Mouse (Mus musculus) heart, embryonic 15.5 days (tissue): Measurements from ENCODE around the gene Mptx2. TPM values are rescaled to one million over a fixed set of nuclear protein-coding genes. Genes with fewer than 3 reads are reported as not detected.
"Not testable (repeated sequence)": the region's sequence is repeated elsewhere in the genome, so short reads cannot be mapped to it uniquely, and the experiment has no call there.

Experiments used
- ATAC-seq: fragments of 200-750 bp; cut with Nextera tagmentation; replicated peaks from 2 replicates; pipeline ENCODE4 v1.8.0; 2017; ENCODE audit warnings: low read depth, moderate TSS enrichment; ENCODE audit not compliant: insufficient number of reproducible peaks, insufficient read depth, low FRiP score
- H3K27ac ChIP-seq: fragments of 300-500 bp; sonication (generic); 2 replicates; pipeline ENCODE4 v1.5.1; 2015; ENCODE audit warnings: mild to moderate bottlenecking, inconsistent platforms
- H3K27me3 ChIP-seq: fragments of 300-500 bp; sonication (generic); 2 replicates; pipeline ENCODE4 v1.6.1; 2015; ENCODE audit warnings: inconsistent platforms
- H3K36me3 ChIP-seq: fragments of 300-500 bp; sonication (generic); 2 replicates; pipeline ENCODE4 v1.6.1; 2015; ENCODE audit warnings: mild to moderate bottlenecking, inconsistent platforms
- H3K4me1 ChIP-seq: fragments of 300-500 bp; sonication (generic); replicated peaks from 2 replicates; pipeline ENCODE4 v1.6.1; 2015; ENCODE audit warnings: inconsistent platforms
- H3K4me2 ChIP-seq: fragments of 300-500 bp; sonication (generic); 2 replicates; pipeline ENCODE4 v1.6.1; 2015; ENCODE audit warnings: inconsistent platforms, mild to moderate bottlenecking, moderate library complexity
- H3K4me3 ChIP-seq: fragments of 300-500 bp; sonication (generic); 2 replicates; pipeline ENCODE4 v1.5.1; 2015; ENCODE audit warnings: mild to moderate bottlenecking, inconsistent platforms
- H3K9ac ChIP-seq: fragments of 300-500 bp; sonication (generic); 2 replicates; pipeline ENCODE4 v1.6.1; 2015; ENCODE audit warnings: mild to moderate bottlenecking, inconsistent platforms
- H3K9me3 ChIP-seq: fragments of 300-500 bp; sonication (generic); replicated peaks from 2 replicates; pipeline ENCODE4 v1.6.1; 2016; ENCODE audit warnings: inconsistent platforms
- WGBS: fragments of 180-500 bp; shearing (Covaris S2); methylation state at CpG from one replicate; pipeline ENCODE4 v1.1.7; 2015; ENCODE audit warnings: mixed read lengths; 5-methylcytosine and 5-hydroxymethylcytosine counted together
- polyA plus RNA-seq: library from polyadenylated mRNA; unstranded; fragments of >200 nt; fragmentation: Nextera tagmentation; extraction: Ambion mirVana; gene quantifications from 2 replicates; pipeline ENCODE4 v1.2.1, GENCODE M21; 2015

Gene Mptx2
- not detected in 2 replicates for polyA plus RNA-seq

GRCm38 (mm10) chr1:173277677-173278076, at the start of gene Mptx2:
Gene Mptx2, minus strand, starts transcription at chr1:173277777.
- no peaks in the 10 kb centered on the region for H3K4me1 ChIP-seq
- H3K4me3 ChIP-seq: no peak within 1 kb of the TSS
- no peaks in the 10 kb centered on the region for H3K9me3 ChIP-seq
- H3K27ac ChIP-seq: no peak within 1 kb of the TSS
- no peak within 1 kb of the TSS for H3K4me2 ChIP-seq
- no peaks in the 10 kb centered on the region for H3K27me3 ChIP-seq
- H3K36me3 ChIP-seq: no peaks in the 10 kb centered on the region
- 67% methylated on average over 3 of the region's 3 CpGs for WGBS
- H3K9ac ChIP-seq: no peak within 1 kb of the TSS
- ATAC-seq: no peak

GRCm38 (mm10) chr1:173326552-173326951, 49.0 kb upstream of the Mptx2 start:
- no peak overlapping the region for H3K4me3 ChIP-seq
- H3K9ac ChIP-seq: no peak overlapping the region
- no peaks in the 10 kb centered on the region for H3K27me3 ChIP-seq
- H3K27ac ChIP-seq: no peak overlapping the region
- H3K4me1 ChIP-seq: peaks cover 5% of the 10 kb centered on the region
- 66% methylated on average over 1 of the region's 1 CpGs for WGBS
- no peak overlapping the region for H3K4me2 ChIP-seq
- no peaks in the 10 kb centered on the region for H3K9me3 ChIP-seq
- no peaks in the 10 kb centered on the region for H3K36me3 ChIP-seq
- no peak for ATAC-seq

GRCm38 (mm10) chr1:173325395-173325794, 47.8 kb upstream of the Mptx2 start:
- H3K9me3 ChIP-seq: no peaks in the 10 kb centered on the region
- WGBS: 84% methylated on average over 1 of the region's 1 CpGs
- H3K27me3 ChIP-seq: no peaks in the 10 kb centered on the region
- no peak for ATAC-seq
- H3K9ac ChIP-seq: no peak overlapping the region
- H3K27ac ChIP-seq: no peak overlapping the region
- H3K4me2 ChIP-seq: no peak overlapping the region
- peaks cover 5% of the 10 kb centered on the region for H3K4me1 ChIP-seq
- no peaks in the 10 kb centered on the region for H3K36me3 ChIP-seq
- H3K4me3 ChIP-seq: no peak overlapping the region

- no peak overlapping the region for H3K9ac ChIP-seq
- ATAC-seq: no peak
- H3K27ac ChIP-seq: no peak overlapping the region
- no peaks in the 10 kb centered on the region for H3K9me3 ChIP-seq
- no peaks in the 10 kb centered on the region for H3K27me3 ChIP-seq
- H3K4me2 ChIP-seq: no peak overlapping the region
- H3K4me1 ChIP-seq: peaks cover 5% of the 10 kb centered on the region
- H3K36me3 ChIP-seq: no peaks in the 10 kb centered on the region
- 57% methylated on average over 4 of the region's 4 CpGs for WGBS
- no peak overlapping the region for H3K4me3 ChIP-seq
Measured at GRCm38 (mm10) chr1:173324961-173325360, 47.4 kb upstream of the Mptx2 start.

GRCm38 (mm10) chr1:173323839-173324585, 46.4 kb upstream of the Mptx2 start:
- Histone ChIP-seq H3K27ac (no peak overlapping the region), H3K4me1 (peaks cover 2% of the 10 kb centered on the region), H3K9ac (no peak overlapping the region), H3K9me3 (no peaks in the 10 kb centered on the region), H3K27me3 (no peaks in the 10 kb centered on the region), H3K4me2 (no peak overlapping the region), H3K4me3 (no peak overlapping the region), H3K36me3 (no peaks in the 10 kb centered on the region)
- WGBS: 28% methylated on average over 5 of the region's 5 CpGs
- no peak for ATAC-seq

GRCm38 (mm10) chr1:173322249-173322627, 44.7 kb upstream of the Mptx2 start:
- H3K4me2 ChIP-seq: no peak overlapping the region
- ATAC-seq: no peak
- no peaks in the 10 kb centered on the region for H3K4me1 ChIP-seq
- H3K4me3 ChIP-seq: no peak overlapping the region
- 62% methylated on average over 6 of the region's 6 CpGs for WGBS
- H3K9me3 ChIP-seq: no peaks in the 10 kb centered on the region
- H3K36me3 ChIP-seq: no peaks in the 10 kb centered on the region
- no peak overlapping the region for H3K9ac ChIP-seq
- no peaks in the 10 kb centered on the region for H3K27me3 ChIP-seq
- H3K27ac ChIP-seq: no peak overlapping the region

GRCm38 (mm10) chr1:173321593-173322248, 44.1 kb upstream of the Mptx2 start:
- H3K27me3 ChIP-seq: no peaks in the 10 kb centered on the region
- 73% methylated on average over 8 of the region's 8 CpGs for WGBS
- ATAC-seq: no peak
- no peak overlapping the region for H3K4me2 ChIP-seq
- H3K4me1 ChIP-seq: no peaks in the 10 kb centered on the region
- H3K27ac ChIP-seq: no peak overlapping the region
- no peaks in the 10 kb centered on the region for H3K36me3 ChIP-seq
- no peak overlapping the region for H3K4me3 ChIP-seq
- H3K9ac ChIP-seq: no peak overlapping the region
- H3K9me3 ChIP-seq: no peaks in the 10 kb centered on the region

GRCm38 (mm10) chr1:173317925-173318477, 40.4 kb upstream of the Mptx2 start:
- no peak for ATAC-seq
- H3K4me2 ChIP-seq: no peak overlapping the region

GRCm38 (mm10) chr1:173315725-173316124, 38.1 kb upstream of the Mptx2 start:
- Histone ChIP-seq H3K27me3 (no peaks in the 10 kb centered on the region), H3K4me2 (no peak overlapping the region), H3K4me1 (no peaks in the 10 kb centered on the region), H3K4me3 (no peak overlapping the region), H3K9me3 (no peaks in the 10 kb centered on the region), H3K36me3 (no peaks in the 10 kb centered on the region), H3K27ac (no peak overlapping the region), H3K9ac (no peak overlapping the region)
- no peak for ATAC-seq
- WGBS: 68% methylated on average over 3 of the region's 3 CpGs

More at GRCm38 (mm10) chr1:173317925-173318477, 40.4 kb upstream of the Mptx2 start:
- no peaks in the 10 kb centered on the region for H3K9me3 ChIP-seq
- H3K36me3 ChIP-seq: no peaks in the 10 kb centered on the region
- H3K27me3 ChIP-seq: no peaks in the 10 kb centered on the region
- no peak overlapping the region for H3K4me3 ChIP-seq
- no peak overlapping the region for H3K27ac ChIP-seq
- H3K9ac ChIP-seq: no peak overlapping the region
- H3K4me1 ChIP-seq: no peaks in the 10 kb centered on the region
- 70% methylated on average over 2 of the region's 2 CpGs for WGBS

- ATAC-seq, H3K4me1 ChIP-seq: not testable (repeated sequence)
- WGBS: 62% methylated on average over 7 of the region's 7 CpGs
Measured at GRCm38 (mm10) chr1:173313535-173314050, 36.0 kb upstream of the Mptx2 start.

GRCm38 (mm10) chr1:173302795-173303194, 25.2 kb upstream of the Mptx2 start:
- not testable (repeated sequence) for H3K27me3 ChIP-seq, H3K4me2 ChIP-seq, ATAC-seq, H3K9me3 ChIP-seq, H3K36me3 ChIP-seq, H3K9ac ChIP-seq, H3K4me1 ChIP-seq, H3K4me3 ChIP-seq, H3K27ac ChIP-seq
- WGBS: 39% methylated on average over 3 of the region's 3 CpGs

More at GRCm38 (mm10) chr1:173313535-173314050, 36.0 kb upstream of the Mptx2 start:
- not testable (repeated sequence) for H3K27ac ChIP-seq, H3K27me3 ChIP-seq, H3K9ac ChIP-seq, H3K4me2 ChIP-seq, H3K4me3 ChIP-seq, H3K9me3 ChIP-seq, H3K36me3 ChIP-seq
